Mouse (Mus musculus) ES-E14 (cell line): ENCODE data around the gene Ankrd34a.

Experiments
- CHD2 ChIP-seq: IDR thresholded peaks from 2 replicates; pipeline ENCODE4 v1.6.1; 2014; ENCODE audit warnings: mild to moderate bottlenecking, low read depth, low read length, inconsistent platforms
- HCFC1 ChIP-seq: IDR thresholded peaks from 2 replicates; pipeline ENCODE4 v1.6.1; 2012; ENCODE audit warnings: low read length, inconsistent platforms, borderline replicate concordance; ENCODE audit not compliant: insufficient read depth
- MAFK ChIP-seq: IDR thresholded peaks from 2 replicates; pipeline ENCODE4 v1.6.1; 2014; ENCODE audit warnings: mild to moderate bottlenecking, low read depth, low read length, inconsistent platforms; ENCODE audit not compliant: insufficient read depth
- ZC3H11A ChIP-seq: IDR thresholded peaks from 2 replicates; pipeline ENCODE4 v1.6.1; 2012; ENCODE audit warnings: low read depth, mild to moderate bottlenecking, inconsistent platforms, low read length, borderline replicate concordance
- ZNF384 ChIP-seq: IDR thresholded peaks from 2 replicates; pipeline ENCODE4 v1.6.1; 2012; ENCODE audit warnings: low read depth, low read length, inconsistent platforms

DNA sequence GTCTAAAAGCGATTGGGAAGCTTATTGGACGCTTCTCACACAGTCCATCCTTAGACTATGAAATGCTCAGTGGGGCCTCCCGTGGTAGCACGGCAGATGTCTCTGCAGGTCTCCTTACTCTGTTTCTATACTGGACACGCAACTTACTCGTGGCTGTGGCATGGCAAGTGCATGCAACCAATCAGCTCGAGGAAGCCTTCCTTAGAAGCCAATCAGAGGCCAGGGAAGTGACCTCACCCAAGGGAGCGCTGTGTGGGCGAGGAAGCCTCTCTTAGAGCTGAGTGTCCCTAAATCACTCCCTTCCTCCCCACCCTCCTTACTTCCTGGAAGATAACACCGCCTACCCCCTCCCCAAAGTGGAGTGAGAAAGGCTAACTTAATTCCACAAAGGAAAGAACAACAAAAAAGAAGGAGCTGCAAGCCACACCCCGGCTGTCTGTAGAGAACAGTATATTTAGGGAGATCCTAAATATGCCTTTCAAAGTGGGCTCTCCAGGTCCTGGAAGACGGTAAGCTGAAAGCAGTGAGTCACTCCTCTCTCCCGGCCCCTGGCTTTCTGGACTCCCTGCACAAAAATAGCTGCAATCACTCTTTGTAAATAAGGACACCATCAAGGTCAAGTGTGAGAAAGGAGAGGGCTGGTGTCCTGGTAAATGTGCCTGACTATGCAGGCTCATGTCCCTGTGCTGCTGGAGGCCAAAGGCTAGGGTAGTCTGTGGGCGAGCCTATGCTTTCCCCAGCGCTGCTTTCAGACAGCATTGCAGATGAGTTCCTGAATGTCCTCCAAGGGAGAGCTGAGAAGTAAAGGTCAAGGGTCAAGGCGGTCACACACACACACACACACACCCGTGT, 19.5 kb upstream of the Ankrd34a start, which contains the start of gene Gm16253:
- peak; percentile 85 for TF ChIP-seq CHD2
- peak; percentile 65; the same call in 1 of the 2 replicates for TF ChIP-seq HCFC1
- no peak for TF ChIP-seq ZC3H11A
- no peak for TF ChIP-seq MAFK
- no peak for TF ChIP-seq ZNF384
